Mouse (Mus musculus) heart, adult 2 months (tissue): ENCODE measurements around the gene Tkt.

Experiments used
- CTCF ChIP-seq: fragments of 200-600 bp; IDR thresholded peaks from 2 replicates; pipeline ENCODE4 v1.8.1; 2022; ENCODE audit warnings: antibody characterized with exemption, mild to moderate bottlenecking, moderate library complexity
- POLR2A ChIP-seq: fragments of 200-500 bp; IDR thresholded peaks from 2 replicates; pipeline ENCODE4 v1.6.1; 2011; ENCODE audit warnings: mild to moderate bottlenecking, low read depth, low read length, control low read depth; ENCODE audit not compliant: insufficient read depth

DNA sequence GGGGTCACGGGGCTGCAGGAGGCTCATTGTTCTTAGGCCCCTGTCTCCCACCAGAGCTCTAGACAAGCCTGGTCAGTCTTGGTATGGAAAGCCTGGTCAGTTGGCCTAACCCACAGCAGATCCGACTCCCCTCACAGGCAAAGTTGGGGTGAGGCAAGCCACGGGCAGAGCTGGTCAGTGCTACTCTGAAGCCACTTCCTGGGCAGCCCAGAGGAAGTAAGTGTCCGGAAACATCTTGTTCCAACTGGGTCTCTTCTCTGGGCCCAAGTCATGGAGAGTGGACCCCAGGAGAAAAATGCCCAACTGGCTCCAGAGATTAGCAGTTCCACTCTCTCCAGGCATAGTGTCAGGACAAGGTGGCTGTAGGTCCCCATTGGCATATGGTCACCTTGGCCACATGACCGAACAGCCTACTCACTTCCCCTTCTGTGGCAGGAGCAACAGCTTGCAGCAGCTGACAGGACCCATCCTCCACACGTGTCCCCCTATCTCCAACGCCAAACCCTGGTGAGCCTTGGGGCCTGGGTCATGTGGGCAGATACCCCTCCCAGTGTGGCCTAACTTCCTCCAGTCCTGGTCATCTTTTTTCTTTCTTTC, 71.9 kb downstream of the Tkt start:
- TF ChIP-seq CTCF (no peak), POLR2A (no peak)
